11 mouse cellular contexts compared by ENCODE assay signal in the genomic region with DNA sequence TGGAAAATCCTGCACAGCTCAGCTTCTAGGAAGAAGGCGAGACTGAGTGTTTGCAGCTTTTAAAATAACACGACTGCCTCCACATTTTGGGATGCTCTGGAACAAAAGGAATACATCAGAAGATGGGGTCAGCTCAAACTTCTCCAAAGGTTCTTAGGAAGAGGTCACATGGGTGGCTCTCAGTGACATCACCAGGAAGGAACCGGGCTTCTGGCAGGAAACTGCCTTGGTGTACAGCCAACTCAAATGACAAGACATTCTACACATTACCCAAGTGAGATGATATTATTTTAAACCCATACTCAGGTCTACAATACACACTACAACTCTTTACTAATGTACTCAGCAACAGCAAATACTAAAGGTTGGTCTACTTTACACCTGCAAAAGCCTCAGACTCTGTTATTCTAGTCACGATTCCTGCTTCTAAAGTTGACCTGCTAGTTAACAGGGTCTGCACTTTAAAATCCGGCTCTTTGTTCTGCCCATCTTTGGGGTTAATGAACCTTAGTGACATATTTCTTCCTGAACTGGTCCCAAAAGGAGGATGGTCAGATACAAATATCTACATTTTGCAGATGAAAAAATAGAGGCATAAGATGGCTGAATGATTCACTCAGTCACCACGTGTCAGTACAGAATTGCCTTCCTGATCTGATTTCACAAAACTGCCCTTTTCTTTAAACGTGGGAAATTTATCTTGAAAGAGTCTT. TPM values are rescaled to one million over a fixed set of nuclear protein-coding genes. Genes with fewer than 3 reads are reported as not detected.
DNase-seq lines count a peak whose midpoint lies in the region; ATAC-seq lines count a peak whose summit lies in the region.
"Had no signal": no experiment of that assay in that cellular context is flagged by ENCODE, and none has a peak within 500 bp of the region (broad histone marks: within the 10 kb centered on the region; RNA-seq: fewer than 3 reads in every experiment).

No protein-coding gene starts in this region.

- 63% methylated on average over 7 of the region's 7 CpGs for WGBS in neural tube, embryonic 15.5 days

- H3K9me3 ChIP-seq in neural tube, embryonic 15.5 days (replicated peaks), result no peaks in the 10 kb centered on the region
- H3K9me3 ChIP-seq: embryonic facial prominence, embryonic 13.5 days; megakaryocyte, embryonic 14.5 days had no signal

- H3K9ac ChIP-seq in neural tube, embryonic 15.5 days (replicated peaks), result no peak overlapping the region
- H3K9ac ChIP-seq: embryonic facial prominence, embryonic 13.5 days had no signal

- ATAC-seq in neural tube, embryonic 15.5 days (ENCODE audit: low FRiP score), result no peak

- no peak overlapping the region for H3K27ac ChIP-seq in neural tube, embryonic 15.5 days (replicated peaks)
- H3K27ac ChIP-seq: embryonic facial prominence, embryonic 13.5 days had no signal

- no peaks in the 10 kb centered on the region for H3K27me3 ChIP-seq in neural tube, embryonic 15.5 days (replicated peaks)
- H3K27me3 ChIP-seq: embryonic facial prominence, embryonic 13.5 days; megakaryocyte, embryonic 14.5 days had no signal

- no peak overlapping the region for H3K4me2 ChIP-seq in neural tube, embryonic 15.5 days
- H3K4me2 ChIP-seq: embryonic facial prominence, embryonic 13.5 days had no signal

- DNase-seq in adrenal gland, postnatal 36 days, result peak; percentile 39 to 53
- no peak for DNase-seq in adrenal gland, adult 8-10 months
- peak; percentile 12 for DNase-seq in neural tube, embryonic 10.5 days (ENCODE audit: extremely low spot score, low spot score)
- peak; percentile 76 for DNase-seq in kidney, postnatal 14 days
- no peak for DNase-seq in MN1 (ENCODE audit: low spot score)
- DNase-seq in thymus, postnatal 14 days, result no peak
- DNase-seq in embryo, embryonic 10 days (ENCODE audit: low spot score), result no peak
- DNase-seq: gastrocnemius, postnatal 25 days had no signal

- no peak overlapping the region for H3K4me3 ChIP-seq in neural tube, embryonic 15.5 days (replicated peaks)
- H3K4me3 ChIP-seq: embryonic facial prominence, embryonic 13.5 days; megakaryocyte, embryonic 14.5 days had no signal

- no peaks in the 10 kb centered on the region for H3K36me3 ChIP-seq in neural tube, embryonic 15.5 days
- H3K36me3 ChIP-seq: embryonic facial prominence, embryonic 13.5 days had no signal

- 0 out of 2 replicates have a peak, but pooled peaks cover 6% of the 10 kb centered on the region for H3K4me1 ChIP-seq in neural tube, embryonic 15.5 days

RNA-seq across cellular contexts. Expression of a gene that starts 18.0 kb away (rescaled TPM):
- 10 to 100 TPM; 75.9 to 82.8 TPM for total RNA-seq in adrenal gland, postnatal 36 days (2021)
- total RNA-seq in adrenal gland, adult 8-10 months (2022), result 100 to 1,000 TPM in 1 of 4 experiments, 10 to 100 TPM in 3; 89.9 to 102 (median 95.5) TPM
- 7.3 and 10.2 TPM in 2 replicates for polyA plus RNA-seq in neural tube, embryonic 15.5 days (2015; fragmentation: Nextera tagmentation; extraction: Ambion mirVana)

Comparison
In these comparisons a context has a peak if more than half of its experiments do, and no peak if none do; other contexts are left out.
1. DNase-seq: peak in adrenal gland, postnatal 36 days (2 of 2), neural tube, embryonic 10.5 days (single experiment) and kidney, postnatal 14 days (single experiment); none in adrenal gland, adult 8-10 months (single experiment), MN1 (single experiment), thymus, postnatal 14 days (single experiment) and embryo, embryonic 10 days (single experiment).